Mouse (Mus musculus) bone marrow macrophage, adult 2 months (primary cell): Measurements from ENCODE around the gene Olfr1347.

Experiments used
- CTCF ChIP-seq: IDR thresholded peaks from 2 replicates; pipeline ENCODE4 v1.5.1; 2012; ENCODE audit warnings: low read depth, mild to moderate bottlenecking, low read length, moderate library complexity
- POLR2A ChIP-seq: IDR thresholded peaks from 2 replicates; pipeline ENCODE4 v1.6.1; 2012; ENCODE audit warnings: mild to moderate bottlenecking, low read depth, low read length, borderline replicate concordance

- TF ChIP-seq CTCF (no peak), POLR2A (no peak)
Observed at GRCm38 (mm10) chr7:6438388-6438787, 61.2 kb downstream of the Olfr1347 start, which contains the start of gene Olfr1344.
